Mouse (Mus musculus) ES-E14 (cell line): ENCODE results near the gene Gm20441. TPM values are rescaled to one million over a fixed set of nuclear protein-coding genes. Genes with fewer than 3 reads are reported as not detected.

Experiments used
- DNase-seq: peaks from one replicate; pipeline ENCODE4 v3.0.0-alpha.2; 2013; ENCODE audit warnings: low read depth, low spot score
- H3K27ac ChIP-seq: 2 replicates; pipeline ENCODE4 v1.5.1; 2012; ENCODE audit warnings: low read depth, mild to moderate bottlenecking, low read length, moderate library complexity, mixed read lengths; ENCODE audit not compliant: poor library complexity, insufficient read depth, severe bottlenecking
- H3K36me3 ChIP-seq: 2 replicates; pipeline ENCODE4 v1.6.1; 2012; ENCODE audit warnings: mild to moderate bottlenecking, low read length, moderate library complexity, mixed read lengths; ENCODE audit not compliant: control insufficient read depth, poor library complexity, insufficient read depth, severe bottlenecking
- H3K4me1 ChIP-seq, 2 experiments: fragments of 150-350 bp in 1 of 2; sonication (generic) in 1 of 2; 2 replicates each; pipeline ENCODE4 v1.6.1; 2012; ENCODE audit warnings: low read length in 2 of 2, mild to moderate bottlenecking in 1 of 2, mixed read lengths in 1 of 2; ENCODE audit not compliant: control insufficient read depth in 2 of 2, insufficient read depth in 2 of 2, poor library complexity in 1 of 2
- H3K4me3 ChIP-seq, 2 experiments: fragments of 150-350 bp in 1 of 2; sonication (generic) in 1 of 2; 2 replicates each; pipeline ENCODE4 v1.5.1; 2012; ENCODE audit warnings: low read length in 2 of 2, low read depth in 1 of 2, mild to moderate bottlenecking in 1 of 2, mixed read lengths in 1 of 2; ENCODE audit not compliant: insufficient read depth in 1 of 2, poor library complexity in 1 of 2, severe bottlenecking in 1 of 2
- H3K9ac ChIP-seq: 2 replicates; pipeline ENCODE4 v1.6.1; 2012; ENCODE audit warnings: low read depth, mild to moderate bottlenecking, low read length, mixed read lengths; ENCODE audit not compliant: poor library complexity, insufficient read depth, severe bottlenecking
- H3K9me3 ChIP-seq: fragments of 150-350 bp; sonication (generic); 2 replicates; pipeline ENCODE4 v1.6.1; 2012; ENCODE audit warnings: low read depth, mild to moderate bottlenecking, low read length; ENCODE audit not compliant: control insufficient read depth, insufficient read depth
- CHD2 ChIP-seq: IDR thresholded peaks from 2 replicates; pipeline ENCODE4 v1.6.1; 2014; ENCODE audit warnings: mild to moderate bottlenecking, low read depth, low read length, inconsistent platforms
- HCFC1 ChIP-seq: IDR thresholded peaks from 2 replicates; pipeline ENCODE4 v1.6.1; 2012; ENCODE audit warnings: low read length, inconsistent platforms, borderline replicate concordance; ENCODE audit not compliant: insufficient read depth
- MAFK ChIP-seq: IDR thresholded peaks from 2 replicates; pipeline ENCODE4 v1.6.1; 2014; ENCODE audit warnings: mild to moderate bottlenecking, low read depth, low read length, inconsistent platforms; ENCODE audit not compliant: insufficient read depth
- ZC3H11A ChIP-seq: IDR thresholded peaks from 2 replicates; pipeline ENCODE4 v1.6.1; 2012; ENCODE audit warnings: low read depth, mild to moderate bottlenecking, inconsistent platforms, low read length, borderline replicate concordance
- ZNF384 ChIP-seq: IDR thresholded peaks from 2 replicates; pipeline ENCODE4 v1.6.1; 2012; ENCODE audit warnings: low read depth, low read length, inconsistent platforms
- in situ Hi-C, 2 experiments: fragments of 600-800 bp; cut with MboI; formaldehyde crosslinking; loops; one replicate each; pipeline ENCODE4 v1.15.1; 2025; ENCODE audit warnings: low sequenced_read_pairs in 2 of 2, inconsistent platforms in 1 of 2; ENCODE audit not compliant: unreplicated experiment in 2 of 2
- total RNA-seq: library from RNA; depleted of rRNA; stranded (reverse); fragments of 300-350 nt; gene quantifications from 2 replicates; pipeline ENCODE4 v1.2.3, GENCODE M21; 2012; rRNA removed

Gm20441 gene
- total RNA-seq: not detected in 2 replicates

DNA sequence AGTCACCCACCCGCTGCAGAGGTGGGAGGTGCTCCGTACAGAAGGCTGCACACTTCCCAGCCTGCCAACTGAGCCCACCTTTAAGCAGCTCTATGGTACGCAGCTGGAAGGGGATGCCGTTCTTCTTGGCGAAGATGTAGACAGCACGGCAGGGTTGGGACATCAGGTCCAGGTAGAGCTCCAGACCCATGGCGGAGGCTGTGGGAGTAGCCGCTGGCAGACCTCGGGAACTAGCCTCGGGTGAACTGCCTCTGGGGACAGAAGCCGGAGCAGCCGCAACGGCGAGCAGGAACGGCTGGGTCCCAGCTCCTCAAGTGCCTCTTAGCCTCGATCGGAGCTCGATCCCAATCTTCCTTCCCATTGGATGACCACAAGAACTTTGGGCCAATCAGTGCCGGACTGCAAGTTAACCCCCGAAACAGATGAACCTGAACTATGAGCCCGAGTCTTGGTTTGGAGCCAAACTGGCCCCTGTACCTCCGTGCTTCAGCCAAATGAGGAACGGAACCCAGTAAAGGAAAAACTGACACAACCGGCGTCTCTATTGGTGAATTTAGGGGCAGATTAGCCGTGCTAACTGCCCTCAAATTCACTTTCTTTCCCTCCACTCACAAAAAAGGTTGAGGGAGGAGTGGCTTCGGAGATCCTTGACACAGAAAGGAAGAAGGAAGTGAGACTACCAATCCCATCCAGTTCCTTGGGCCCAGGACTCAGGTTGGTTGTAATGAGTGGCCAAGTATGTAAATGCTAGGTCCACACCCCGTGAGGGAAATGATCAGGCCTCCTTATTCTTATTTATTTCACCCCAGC is at the start of gene Gm20441, which contains the start of gene Gstt3:
Gene Gm20441, minus strand, starts transcription at position 186 of the 810 bp plus-strand sequence.
Gene Gstt3, minus strand, starts transcription at position 646 of the 810 bp plus-strand sequence.
- DNase-seq: peak; percentile 70
- peaks cover 7 to 8% of the 10 kb centered on the region in 2 experiments; a peak in 3 of 4 replicates for H3K4me1 ChIP-seq
- TF ChIP-seq ZC3H11A (no peak), MAFK (no peak), HCFC1 (no peak), CHD2 (no peak), ZNF384 (no peak)
- in situ Hi-C loops: no loop called here
- H3K36me3 ChIP-seq: no peaks in the 10 kb centered on the region
- H3K27ac ChIP-seq: no peak within 1 kb of the TSS
- H3K9me3 ChIP-seq: no peaks in the 10 kb centered on the region
- H3K4me3 ChIP-seq: peak within 1 kb of the TSS; percentile 67 to 77
- peak within 1 kb of the TSS; percentile 71 for H3K9ac ChIP-seq

DNA sequence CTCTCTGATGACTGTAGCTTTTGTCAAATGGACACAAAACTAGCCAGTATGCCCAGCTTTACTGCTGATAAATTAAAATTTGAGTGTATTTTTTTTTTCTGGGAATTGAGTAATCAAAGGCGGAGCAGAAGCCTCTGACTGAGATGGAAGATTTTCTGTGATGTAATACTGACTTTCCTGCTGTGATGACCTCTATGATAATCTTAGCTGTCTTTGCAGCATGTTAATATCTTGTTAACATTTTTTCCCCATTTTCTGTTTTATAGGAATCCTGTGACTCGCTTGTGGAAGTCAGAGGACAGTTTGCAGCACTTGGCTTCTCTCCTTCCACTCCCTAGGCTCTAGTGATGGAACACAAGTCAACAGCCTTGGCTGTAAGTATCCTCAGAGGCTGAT is 49.5 kb upstream of the Gm20441 start:
- H3K9me3 ChIP-seq: no peaks in the 10 kb centered on the region
- peaks cover 0 to 11% of the 10 kb centered on the region in 2 experiments; a peak in 2 of 4 replicates for H3K4me1 ChIP-seq
- TF ChIP-seq ZNF384 (no peak), HCFC1 (no peak), MAFK (no peak), CHD2 (no peak), ZC3H11A (no peak)
- H3K36me3 ChIP-seq: peaks cover 3% of the 10 kb centered on the region; the same call in 1 of the 2 replicates
- H3K27ac ChIP-seq: no peak overlapping the region
- no peak for DNase-seq
- in situ Hi-C loops: no loop called here
- H3K4me3 ChIP-seq: no peak overlapping the region
- no peak overlapping the region for H3K9ac ChIP-seq

DNA sequence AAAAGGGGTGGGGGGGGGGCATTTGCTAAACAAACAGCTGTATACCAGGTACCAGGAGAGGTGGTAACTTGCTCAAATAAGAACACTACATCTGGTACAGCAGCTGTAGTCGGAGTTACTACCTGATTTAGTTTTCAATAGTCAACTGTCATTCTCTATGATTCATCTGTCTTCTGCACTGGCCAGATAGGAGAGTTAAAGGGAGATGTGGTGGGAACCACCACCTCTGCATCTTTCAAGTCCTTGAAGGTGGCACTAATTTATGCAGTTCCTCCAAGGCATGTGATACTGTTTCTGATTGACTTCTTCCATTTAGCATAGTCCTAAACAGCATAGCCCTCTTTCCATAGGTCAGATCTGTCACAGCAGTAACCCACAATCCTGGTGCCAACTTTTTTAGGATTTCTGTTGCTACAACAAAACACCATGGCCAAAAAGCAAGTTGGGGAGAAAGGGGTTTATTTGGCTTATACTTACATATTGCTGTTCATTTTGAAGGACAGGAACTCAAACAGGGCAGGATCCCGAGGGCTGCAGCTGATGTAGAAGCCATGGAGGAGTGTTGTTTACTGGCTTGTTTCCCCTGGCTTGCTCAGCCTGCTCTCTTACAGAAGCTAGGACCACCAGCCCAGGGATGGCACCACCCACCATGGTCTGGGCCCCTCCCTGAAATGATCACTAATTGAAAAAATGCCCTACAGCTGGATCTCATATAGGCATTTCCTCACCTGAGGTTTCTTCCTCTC is 48.9 kb upstream of the Gm20441 start:
- Histone ChIP-seq H3K36me3 (peaks cover 3% of the 10 kb centered on the region; the same call in 1 of the 2 replicates), H3K9ac (no peak overlapping the region), H3K4me1 (peaks cover 0 to 11% of the 10 kb centered on the region in 2 experiments; a peak in 2 of 4 replicates), H3K27ac (no peak overlapping the region), H3K9me3 (no peaks in the 10 kb centered on the region), H3K4me3 (no peak overlapping the region)
- TF ChIP-seq HCFC1 (no peak), ZNF384 (no peak), ZC3H11A (no peak), MAFK (no peak), CHD2 (no peak)
- in situ Hi-C loops: no loop called here
- DNase-seq: no peak

DNA sequence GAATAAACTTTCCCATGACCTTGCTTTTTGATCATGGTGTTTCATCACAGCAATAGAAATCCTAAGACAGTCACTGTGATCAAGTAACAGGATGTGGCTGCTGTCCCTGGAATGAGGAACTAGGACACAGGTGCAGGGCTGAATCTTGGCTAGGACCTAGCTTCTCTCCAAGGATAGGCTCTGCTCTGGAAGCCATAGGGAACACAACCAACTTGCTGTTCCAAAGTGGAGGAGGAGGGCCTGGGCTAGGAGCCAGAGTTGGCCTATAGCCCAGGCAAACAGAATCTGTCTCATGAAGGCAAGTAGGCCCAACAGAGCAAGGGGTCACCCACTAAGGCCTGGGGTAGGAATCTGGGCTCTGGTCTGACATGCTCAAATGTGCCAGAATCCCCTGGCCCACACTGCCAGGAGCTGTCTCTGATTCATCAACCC is 47.8 kb upstream of the Gm20441 start:
- TF ChIP-seq MAFK (no peak), ZC3H11A (no peak), HCFC1 (no peak), ZNF384 (no peak), CHD2 (no peak)
- peaks cover 0 to 9% of the 10 kb centered on the region in 2 experiments; a peak in 2 of 4 replicates for H3K4me1 ChIP-seq
- H3K36me3 ChIP-seq: peaks cover 3% of the 10 kb centered on the region; the same call in 1 of the 2 replicates
- no peak for DNase-seq
- H3K27ac ChIP-seq: no peak overlapping the region
- no peak overlapping the region for H3K4me3 ChIP-seq
- no peaks in the 10 kb centered on the region for H3K9me3 ChIP-seq
- H3K9ac ChIP-seq: no peak overlapping the region
- in situ Hi-C loops: no loop called here
